Mouse (Mus musculus): Measurements from ENCODE around the gene Ndufa7. TPM values are rescaled to one million over a fixed set of nuclear protein-coding genes. Genes with fewer than 3 reads are reported as not detected.

Gene Ndufa7
- polyA plus RNA-seq, 1 experiment from 2014 or later: 550 TPM

DNA sequence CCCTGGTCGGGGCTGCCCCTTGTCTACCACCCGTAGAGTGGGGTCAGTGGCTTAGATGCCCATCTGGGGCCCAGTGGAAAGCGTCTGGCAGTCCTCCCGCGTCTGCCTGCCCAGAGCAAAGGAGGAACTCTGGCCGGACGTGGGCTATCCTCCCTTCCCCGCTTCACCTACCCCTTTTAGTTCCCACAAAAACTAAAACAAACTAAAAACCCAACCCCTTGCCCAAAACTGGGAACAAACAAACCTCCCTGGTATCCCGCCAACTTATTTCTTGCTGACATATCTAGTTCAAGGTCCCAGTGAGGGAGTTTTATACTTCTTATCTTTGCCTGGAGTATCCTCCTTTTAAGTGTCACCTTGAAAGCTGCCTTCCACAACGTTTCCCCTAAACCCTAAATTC lies 16.2 kb upstream of the Ndufa7 start:
- Histone ChIP-seq H3K27ac (ENCODE audit: low read length) (no peak overlapping the region), H3K4me1 (ENCODE audit: control insufficient read depth, insufficient read depth, low read length) (peaks cover 7% of the 10 kb centered on the region; the same call in 1 of the 2 replicates), H3K27me3 (replicated peaks; ENCODE audit: control insufficient read depth, insufficient read depth, low read length) (no peaks in the 10 kb centered on the region), H3K9ac (ENCODE audit: low read depth, low read length) (no peak overlapping the region), H3K9me3 (ENCODE audit: control insufficient read depth, low read length) (no peaks in the 10 kb centered on the region), H3K36me3 (ENCODE audit: control insufficient read depth, insufficient read depth, low read length) (no peaks in the 10 kb centered on the region), H3K4me3 (ENCODE audit: low read length) (no peak overlapping the region), H3K4me2 (ENCODE audit: low read depth, low read length) (no peak overlapping the region)
- ATAC-seq: no peak
- WGBS: 39% methylated on average over 10 of the region's 10 CpGs

DNA sequence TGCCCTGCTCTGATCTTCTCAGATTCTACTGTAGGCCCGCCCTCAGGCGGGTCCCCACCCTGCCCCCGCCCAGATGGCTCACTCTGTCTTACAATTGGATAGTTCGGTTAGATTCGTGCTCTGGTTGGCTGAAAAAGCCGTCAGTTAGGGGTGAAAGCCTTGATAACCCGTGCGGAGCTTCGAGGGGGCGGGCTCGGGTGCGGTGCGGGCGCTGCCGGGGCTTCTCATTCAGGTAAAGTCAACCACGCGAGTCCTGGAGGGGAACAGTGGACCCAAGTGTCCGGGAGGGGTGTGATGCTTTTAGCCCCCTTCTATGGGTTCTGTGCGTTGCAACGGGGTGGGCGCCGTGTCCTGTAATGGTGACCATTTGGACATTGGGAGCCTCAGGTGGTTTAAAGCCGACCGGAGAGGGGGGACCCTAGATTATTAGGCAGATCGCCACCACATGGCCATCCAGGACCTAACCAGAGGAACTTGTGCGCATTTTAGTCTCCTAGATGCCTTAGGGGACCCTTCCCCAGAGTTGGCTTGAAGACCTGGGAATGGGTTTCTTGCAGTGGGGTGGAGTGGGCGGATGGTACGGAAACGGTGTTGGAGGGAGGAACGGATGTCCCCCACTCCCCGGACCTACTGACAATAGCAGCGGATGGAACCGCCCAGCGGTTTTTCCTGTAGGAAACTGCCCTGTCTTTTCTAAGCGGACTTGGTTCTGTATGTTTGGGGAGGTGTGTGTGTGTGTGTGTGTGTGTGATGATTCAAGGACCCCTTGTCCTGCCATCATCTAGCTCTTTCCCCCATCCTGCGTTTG lies 13.8 kb upstream of the Ndufa7 start, which contains the start of gene Kank3:
TSS of gene Kank3 (plus strand) at position 186 of the 808 bp plus-strand sequence.
- peak within 1 kb of the TSS; percentile 60 for H3K4me3 ChIP-seq (ENCODE audit: low read length)
- no peaks in the 10 kb centered on the region for H3K9me3 ChIP-seq (ENCODE audit: control insufficient read depth, low read length)
- peak; percentile 99 for ATAC-seq
- no peaks in the 10 kb centered on the region for H3K36me3 ChIP-seq (ENCODE audit: control insufficient read depth, insufficient read depth, low read length)
- H3K4me2 ChIP-seq (ENCODE audit: low read depth, low read length): peak within 1 kb of the TSS; percentile 95
- H3K27ac ChIP-seq (ENCODE audit: low read length): no peak within 1 kb of the TSS
- peaks cover 7% of the 10 kb centered on the region; the same call in 1 of the 2 replicates for H3K4me1 ChIP-seq (ENCODE audit: control insufficient read depth, insufficient read depth, low read length)
- H3K9ac ChIP-seq (ENCODE audit: low read depth, low read length): peak within 1 kb of the TSS; percentile 61
- under 1% methylated on average over 36 of the region's 36 CpGs for WGBS
- no peaks in the 10 kb centered on the region for H3K27me3 ChIP-seq (replicated peaks; ENCODE audit: control insufficient read depth, insufficient read depth, low read length)

DNA sequence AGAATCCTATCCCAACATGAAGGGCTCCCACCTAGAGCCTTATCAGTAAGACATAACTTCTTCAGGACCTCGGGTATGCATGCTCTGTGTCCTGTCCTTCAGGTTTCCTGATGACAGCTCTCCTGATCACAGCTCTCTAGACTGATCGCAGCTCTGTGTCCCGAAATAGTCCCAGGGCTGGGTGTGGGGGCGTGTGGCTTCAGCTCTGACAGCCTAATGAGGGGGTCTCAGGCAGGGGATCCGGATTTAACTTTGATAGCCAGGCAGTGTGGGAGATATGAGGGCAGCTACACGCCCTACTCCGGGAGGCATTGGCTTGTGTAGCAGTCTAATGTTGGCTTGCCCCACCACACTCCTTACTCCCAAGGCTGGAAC lies 13.2 kb upstream of the Ndufa7 start:
- Histone ChIP-seq H3K27me3 (replicated peaks; ENCODE audit: control insufficient read depth, insufficient read depth, low read length) (no peaks in the 10 kb centered on the region), H3K4me3 (ENCODE audit: low read length) (peak overlapping the region; percentile 60), H3K9me3 (ENCODE audit: control insufficient read depth, low read length) (no peaks in the 10 kb centered on the region), H3K4me2 (ENCODE audit: low read depth, low read length) (peak overlapping the region; percentile 95), H3K9ac (ENCODE audit: low read depth, low read length) (peak overlapping the region; percentile 61), H3K4me1 (ENCODE audit: control insufficient read depth, insufficient read depth, low read length) (peaks cover 7% of the 10 kb centered on the region; the same call in 1 of the 2 replicates), H3K27ac (ENCODE audit: low read length) (no peak overlapping the region), H3K36me3 (ENCODE audit: control insufficient read depth, insufficient read depth, low read length) (no peaks in the 10 kb centered on the region)
- WGBS: 21% methylated on average over 7 of the region's 7 CpGs
- peak; percentile 6; the same call in 1 of the 2 replicates for ATAC-seq

DNA sequence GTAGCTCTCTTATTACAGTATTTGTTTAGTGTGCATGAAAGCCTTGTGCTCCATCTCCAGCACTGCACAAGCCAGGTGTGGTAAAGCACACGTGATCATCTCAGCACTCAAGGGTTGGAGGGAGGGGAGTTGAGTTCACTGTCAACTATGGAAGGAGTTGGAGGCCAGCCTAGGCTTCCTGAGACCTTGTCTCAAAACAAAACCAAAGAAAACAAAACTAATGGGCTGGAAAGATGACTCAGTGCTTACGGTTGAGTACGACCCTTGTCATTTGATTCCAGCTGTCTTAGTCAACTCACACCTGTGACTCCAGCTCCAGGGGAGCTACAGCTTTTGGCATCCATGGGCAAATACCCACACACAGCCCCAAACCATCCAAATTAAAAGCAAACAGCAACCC lies 11.9 kb upstream of the Ndufa7 start:
- H3K4me3 ChIP-seq (ENCODE audit: low read length): no peak overlapping the region
- H3K4me2 ChIP-seq (ENCODE audit: low read depth, low read length): no peak overlapping the region
- peaks cover 7% of the 10 kb centered on the region; the same call in 1 of the 2 replicates for H3K4me1 ChIP-seq (ENCODE audit: control insufficient read depth, insufficient read depth, low read length)
- H3K9ac ChIP-seq (ENCODE audit: low read depth, low read length): no peak overlapping the region
- WGBS: 44% methylated on average over 3 of the region's 3 CpGs
- H3K9me3 ChIP-seq (ENCODE audit: control insufficient read depth, low read length): no peaks in the 10 kb centered on the region
- no peak overlapping the region for H3K27ac ChIP-seq (ENCODE audit: low read length)
- no peak for ATAC-seq
- no peaks in the 10 kb centered on the region for H3K36me3 ChIP-seq (ENCODE audit: control insufficient read depth, insufficient read depth, low read length)
- H3K27me3 ChIP-seq (replicated peaks; ENCODE audit: control insufficient read depth, insufficient read depth, low read length): no peaks in the 10 kb centered on the region

DNA sequence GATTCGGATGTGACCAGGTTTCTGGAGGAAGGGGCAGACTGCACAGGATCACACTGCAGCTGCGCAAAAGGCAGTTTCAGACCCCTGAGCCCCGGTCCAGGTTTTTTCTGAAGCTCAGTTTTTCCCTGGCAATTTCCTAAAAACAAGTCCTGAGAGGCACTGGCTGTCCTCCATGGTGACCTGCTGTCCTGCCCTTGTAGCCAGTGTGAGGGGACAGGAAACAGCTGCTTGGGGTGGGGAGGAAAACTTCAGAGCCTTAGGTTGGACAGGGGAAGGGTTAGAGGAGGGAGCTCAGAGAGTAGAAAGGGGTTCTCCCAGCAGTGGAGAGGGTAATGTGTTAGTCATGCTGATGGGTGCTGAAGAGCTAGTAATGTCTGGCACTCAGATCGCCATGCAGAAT lies 11.4 kb upstream of the Ndufa7 start:
- H3K9ac ChIP-seq (ENCODE audit: low read depth, low read length): no peak overlapping the region
- H3K4me1 ChIP-seq (ENCODE audit: control insufficient read depth, insufficient read depth, low read length): peaks cover 10% of the 10 kb centered on the region
- H3K36me3 ChIP-seq (ENCODE audit: control insufficient read depth, insufficient read depth, low read length): no peaks in the 10 kb centered on the region
- no peak for ATAC-seq
- WGBS: 60% methylated on average over 4 of the region's 4 CpGs
- no peaks in the 10 kb centered on the region for H3K27me3 ChIP-seq (replicated peaks; ENCODE audit: control insufficient read depth, insufficient read depth, low read length)
- no peak overlapping the region for H3K4me2 ChIP-seq (ENCODE audit: low read depth, low read length)
- H3K27ac ChIP-seq (ENCODE audit: low read length): 0 out of 2 replicates have a peak overlapping the region, but pooled peaks have one; percentile 5
- H3K4me3 ChIP-seq (ENCODE audit: low read length): no peak overlapping the region
- H3K9me3 ChIP-seq (ENCODE audit: control insufficient read depth, low read length): no peaks in the 10 kb centered on the region

DNA sequence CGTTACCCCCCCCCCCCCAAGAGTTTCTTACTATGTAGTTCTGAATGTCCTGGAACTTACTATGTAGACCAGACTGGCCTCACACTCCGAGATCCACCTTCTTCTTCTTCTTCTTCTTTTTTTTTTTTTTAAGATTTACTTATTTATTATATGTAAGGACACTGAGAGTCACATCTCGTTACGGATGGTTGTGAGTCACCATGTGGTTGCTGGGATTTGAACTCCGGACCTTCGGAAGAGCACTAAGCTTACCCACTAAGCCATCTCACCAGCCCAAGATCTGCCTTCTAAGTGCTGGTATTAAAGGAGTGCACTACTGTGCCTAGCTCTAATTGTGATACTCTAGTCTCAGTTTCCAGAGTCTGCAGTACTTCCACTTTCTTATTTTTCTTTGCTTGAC lies 9.0 kb upstream of the Ndufa7 start:
- 86% methylated on average over 6 of the region's 6 CpGs for WGBS
- Histone ChIP-seq H3K4me1 (ENCODE audit: control insufficient read depth, insufficient read depth, low read length) (peaks cover 15% of the 10 kb centered on the region), H3K4me3 (ENCODE audit: low read length) (no peak overlapping the region), H3K27me3 (replicated peaks; ENCODE audit: control insufficient read depth, insufficient read depth, low read length) (no peaks in the 10 kb centered on the region), H3K27ac (ENCODE audit: low read length) (no peak overlapping the region), H3K9me3 (ENCODE audit: control insufficient read depth, low read length) (no peaks in the 10 kb centered on the region), H3K9ac (ENCODE audit: low read depth, low read length) (no peak overlapping the region), H3K4me2 (ENCODE audit: low read depth, low read length) (no peak overlapping the region), H3K36me3 (ENCODE audit: control insufficient read depth, insufficient read depth, low read length) (peaks cover 6% of the 10 kb centered on the region; the same call in 1 of the 2 replicates)
- ATAC-seq: no peak

DNA sequence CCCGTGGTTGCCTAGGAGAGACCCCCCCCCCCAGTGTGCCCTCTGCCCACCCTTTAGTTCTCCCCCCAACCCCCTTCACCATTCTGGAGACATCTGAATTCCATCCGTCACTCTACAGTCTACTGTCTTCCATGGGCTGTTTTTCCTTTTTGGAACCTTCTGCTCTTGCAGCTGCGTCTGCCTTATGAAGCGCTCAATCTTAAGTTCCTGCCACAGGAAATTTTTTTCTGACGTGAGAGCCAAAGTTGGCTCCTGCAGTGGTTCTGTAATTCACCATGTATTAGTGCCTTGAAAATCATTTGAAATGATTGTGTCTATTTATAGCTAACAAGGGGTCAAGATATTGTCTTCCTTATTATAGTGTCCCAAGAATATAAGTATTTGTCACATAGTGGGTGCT lies 7.8 kb upstream of the Ndufa7 start:
- ATAC-seq: no peak
- Histone ChIP-seq H3K4me3 (ENCODE audit: low read length) (peak overlapping the region; percentile 65), H3K36me3 (ENCODE audit: control insufficient read depth, insufficient read depth, low read length) (peaks cover 10% of the 10 kb centered on the region; the same call in 1 of the 2 replicates), H3K4me1 (ENCODE audit: control insufficient read depth, insufficient read depth, low read length) (peaks cover 12% of the 10 kb centered on the region), H3K9ac (ENCODE audit: low read depth, low read length) (peak overlapping the region; percentile 82), H3K9me3 (ENCODE audit: control insufficient read depth, low read length) (no peaks in the 10 kb centered on the region), H3K27me3 (replicated peaks; ENCODE audit: control insufficient read depth, insufficient read depth, low read length) (no peaks in the 10 kb centered on the region), H3K4me2 (ENCODE audit: low read depth, low read length) (peak overlapping the region; percentile 87), H3K27ac (ENCODE audit: low read length) (0 out of 2 replicates have a peak overlapping the region, but pooled peaks have one; percentile 92)
- WGBS: 73% methylated on average over 5 of the region's 5 CpGs

DNA sequence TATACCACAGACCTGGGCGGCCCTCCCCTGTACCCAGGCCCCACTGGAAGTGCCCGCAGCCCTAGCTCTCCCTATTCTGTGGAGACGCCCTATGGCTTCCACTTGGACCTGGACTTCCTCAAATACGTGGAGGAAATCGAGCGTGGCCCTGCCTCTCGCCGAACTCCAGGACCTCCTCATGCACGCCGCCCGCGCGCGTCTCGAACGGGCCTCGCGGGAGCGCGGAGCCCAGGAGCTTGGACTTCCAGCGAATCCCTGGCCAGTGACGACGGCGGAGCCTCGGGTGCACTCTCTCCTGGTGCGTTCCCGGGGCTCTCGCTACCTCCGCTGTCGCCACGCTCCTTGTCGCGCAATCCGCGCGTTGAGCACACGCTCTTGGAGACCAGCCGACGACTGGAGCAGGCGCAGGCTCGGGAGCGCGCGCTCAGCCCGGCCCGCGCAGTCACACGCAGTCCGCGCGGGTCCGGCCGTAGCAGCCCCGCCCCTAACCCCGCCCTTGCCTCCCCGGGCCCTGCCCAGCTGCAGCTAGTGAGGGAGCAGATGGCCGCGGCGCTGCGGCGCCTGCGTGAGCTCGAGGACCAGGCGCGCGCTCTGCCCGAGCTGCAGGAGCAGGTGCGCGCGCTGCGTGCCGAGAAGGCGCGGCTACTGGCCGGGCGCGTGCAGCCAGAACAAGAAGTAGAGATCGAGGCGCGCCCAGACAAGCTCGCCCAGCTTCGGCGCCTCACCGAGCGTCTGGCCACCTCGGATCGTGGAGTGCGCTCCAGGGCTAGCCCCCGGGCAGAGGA lies 7.0 kb upstream of the Ndufa7 start:
- peak overlapping the region; percentile 93 for H3K4me2 ChIP-seq (ENCODE audit: low read depth, low read length)
- H3K27me3 ChIP-seq (replicated peaks; ENCODE audit: control insufficient read depth, insufficient read depth, low read length): no peaks in the 10 kb centered on the region
- H3K4me1 ChIP-seq (ENCODE audit: control insufficient read depth, insufficient read depth, low read length): peaks cover 10% of the 10 kb centered on the region
- peak overlapping the region; percentile 65 for H3K4me3 ChIP-seq (ENCODE audit: low read length)
- no peaks in the 10 kb centered on the region for H3K9me3 ChIP-seq (ENCODE audit: control insufficient read depth, low read length)
- peak overlapping the region; percentile 82 for H3K9ac ChIP-seq (ENCODE audit: low read depth, low read length)
- H3K36me3 ChIP-seq (ENCODE audit: control insufficient read depth, insufficient read depth, low read length): peaks cover 13% of the 10 kb centered on the region; the same call in 1 of the 2 replicates
- under 1% methylated on average over 89 of the region's 89 CpGs for WGBS
- ATAC-seq: peak; percentile 98
- peak overlapping the region; percentile 92 for H3K27ac ChIP-seq (ENCODE audit: low read length)

DNA sequence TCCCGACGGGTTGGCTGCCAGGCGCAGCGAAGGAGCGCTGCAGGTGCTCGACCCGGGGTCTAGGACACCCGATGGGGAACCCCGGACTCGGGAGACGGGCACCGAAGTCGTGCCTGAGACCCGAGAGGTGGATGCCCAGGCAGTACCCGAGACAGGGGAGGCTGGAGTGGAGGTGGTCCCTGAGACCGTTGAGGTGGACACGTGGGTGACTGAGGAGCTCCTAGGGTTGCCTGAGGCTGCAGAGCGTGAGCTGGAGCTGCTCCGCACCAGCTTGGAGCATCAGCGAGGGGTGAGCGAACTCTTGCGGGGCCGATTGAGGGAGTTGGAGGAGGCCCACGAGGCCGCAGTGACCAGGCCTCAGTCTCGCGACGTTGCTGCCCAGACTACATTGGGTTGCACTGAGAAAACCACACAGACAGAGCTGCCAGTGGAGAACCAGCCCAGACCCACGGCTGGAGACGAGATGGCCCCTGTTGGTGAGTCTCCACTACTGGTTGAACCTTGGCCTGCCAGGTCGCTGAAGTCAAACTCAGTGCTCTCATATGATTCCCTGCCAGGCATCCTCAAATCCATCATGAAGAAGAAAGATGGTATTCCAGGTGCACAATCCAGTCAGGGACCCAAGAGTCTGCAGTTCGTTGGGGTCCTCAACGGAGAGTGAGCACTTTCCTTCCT lies 6.3 kb upstream of the Ndufa7 start:
- Histone ChIP-seq H3K27ac (ENCODE audit: low read length) (peak overlapping the region; percentile 82), H3K36me3 (ENCODE audit: control insufficient read depth, insufficient read depth, low read length) (peaks cover 19% of the 10 kb centered on the region; the same call in 1 of the 2 replicates), H3K4me1 (ENCODE audit: control insufficient read depth, insufficient read depth, low read length) (peaks cover 14% of the 10 kb centered on the region), H3K4me2 (ENCODE audit: low read depth, low read length) (peak overlapping the region; percentile 93), H3K27me3 (replicated peaks; ENCODE audit: control insufficient read depth, insufficient read depth, low read length) (no peaks in the 10 kb centered on the region), H3K4me3 (ENCODE audit: low read length) (peak overlapping the region; percentile 65), H3K9me3 (ENCODE audit: control insufficient read depth, low read length) (no peaks in the 10 kb centered on the region), H3K9ac (ENCODE audit: low read depth, low read length) (peak overlapping the region; percentile 82)
- ATAC-seq: peak; percentile 49
- 16% methylated on average over 33 of the region's 33 CpGs for WGBS

All from intestine, embryonic 16.5 days (tissue).